Mouse (Mus musculus) MEL (cell line): ENCODE data around the gene Tsfm. TPM values are rescaled to one million over a fixed set of nuclear protein-coding genes. Genes with fewer than 3 reads are reported as not detected.

ENCODE experiments used
- DNase-seq: peaks from one replicate; pipeline ENCODE4 v3.0.0; 2011; ENCODE audit warnings: low read depth, low spot score
- H3K27ac ChIP-seq: 2 replicates; pipeline ENCODE4 v1.5.1; 2012; ENCODE audit warnings: low read depth, mild to moderate bottlenecking, control low read depth, low read length, moderate library complexity; ENCODE audit not compliant: control insufficient read depth
- H3K27me3 ChIP-seq, 2 experiments: fragments of 150-350 bp in 1 of 2; sonication (generic) in 1 of 2; 2 replicates each; pipeline ENCODE4 v1.6.1; 2012; ENCODE audit warnings: low read length in 2 of 2, mild to moderate bottlenecking in 2 of 2, improper control_type of control experiment in 1 of 2, moderate library complexity in 1 of 2; ENCODE audit not compliant: insufficient read depth in 2 of 2, control insufficient read depth in 1 of 2
- H3K36me3 ChIP-seq, 2 experiments: 2 replicates each; pipeline ENCODE4 v1.6.1; 2012 to 2014; ENCODE audit warnings: low read length in 2 of 2, improper control_type of control experiment in 1 of 2, inconsistent platforms in 1 of 2, mild to moderate bottlenecking in 1 of 2; ENCODE audit not compliant: insufficient read depth in 2 of 2, control insufficient read depth in 1 of 2
- H3K4me1 ChIP-seq, 2 experiments: fragments of 150-350 bp in 1 of 2; sonication (generic) in 1 of 2; 2 replicates each; pipeline ENCODE4 v1.6.1; 2012; ENCODE audit warnings: low read length in 2 of 2, improper control_type of control experiment in 1 of 2, mild to moderate bottlenecking in 1 of 2; ENCODE audit not compliant: insufficient read depth in 2 of 2, control insufficient read depth in 1 of 2
- H3K4me3 ChIP-seq, 2 experiments: fragments of 150-350 bp in 1 of 2; sonication (generic) in 1 of 2; 2 replicates each; pipeline ENCODE4 v1.5.1; 2012; ENCODE audit warnings: low read depth in 2 of 2, low read length in 2 of 2, mild to moderate bottlenecking in 2 of 2, moderate library complexity in 2 of 2, control low read depth in 1 of 2, improper control_type of control experiment in 1 of 2; ENCODE audit not compliant: control insufficient read depth in 1 of 2, insufficient read depth in 1 of 2
- H3K79me2 ChIP-seq: 2 replicates; pipeline ENCODE4 v1.6.1; 2012; ENCODE audit warnings: mild to moderate bottlenecking, low read length, moderate library complexity; ENCODE audit not compliant: control insufficient read depth, poor library complexity, insufficient read depth
- H3K9ac ChIP-seq: 2 replicates; pipeline ENCODE4 v1.6.1; 2012; ENCODE audit warnings: low read depth, mild to moderate bottlenecking, control low read depth, low read length, moderate library complexity; ENCODE audit not compliant: control insufficient read depth, poor library complexity, severe bottlenecking
- H3K9me3 ChIP-seq: fragments of 150-350 bp; sonication (generic); replicated peaks from 2 replicates; pipeline ENCODE4 v1.6.1; 2012; ENCODE audit warnings: mild to moderate bottlenecking, low read length, improper control_type of control experiment, moderate library complexity; ENCODE audit not compliant: insufficient read depth
- CHD1 ChIP-seq: IDR thresholded peaks from 2 replicates; pipeline ENCODE4 v1.6.1; 2012; ENCODE audit warnings: low read depth, mild to moderate bottlenecking, inconsistent platforms, low read length, improper control_type of control experiment
- CHD2 ChIP-seq: IDR thresholded peaks from 2 replicates; pipeline ENCODE4 v1.6.1; 2011; ENCODE audit warnings: low read length, improper control_type of control experiment
- E2F4 ChIP-seq: IDR thresholded peaks from 2 replicates; pipeline ENCODE4 v1.6.1; 2011; ENCODE audit warnings: low read depth, low read length, improper control_type of control experiment, borderline replicate concordance
- ELF1 ChIP-seq: IDR thresholded peaks from 2 replicates; pipeline ENCODE4 v1.6.1; 2014; ENCODE audit warnings: low read depth, mild to moderate bottlenecking, inconsistent platforms, low read length, improper control_type of control experiment, moderate library complexity
- EP300 ChIP-seq, 2 experiments: IDR thresholded peaks; 2 replicates each; pipeline ENCODE4 v1.6.1; 2011; ENCODE audit warnings: improper control_type of control experiment in 2 of 2, low read length in 2 of 2, low read depth in 1 of 2, mild to moderate bottlenecking in 1 of 2
- JUND ChIP-seq: IDR thresholded peaks from 2 replicates; pipeline ENCODE4 v1.6.1; 2011; ENCODE audit warnings: low read depth, mild to moderate bottlenecking, improper control_type of control experiment, low read length
- MAFK ChIP-seq: IDR thresholded peaks from 2 replicates; pipeline ENCODE4 v1.6.1; 2011; ENCODE audit warnings: low read depth, mild to moderate bottlenecking, low read length, improper control_type of control experiment, borderline replicate concordance
- MAZ ChIP-seq: IDR thresholded peaks from 2 replicates; pipeline ENCODE4 v1.6.1; 2012; ENCODE audit warnings: low read depth, mild to moderate bottlenecking, inconsistent platforms, low read length, improper control_type of control experiment
- MEF2A ChIP-seq: IDR thresholded peaks from 2 replicates; pipeline ENCODE4 v1.6.1; 2014; ENCODE audit warnings: low read depth, mild to moderate bottlenecking, inconsistent platforms, low read length, improper control_type of control experiment; ENCODE audit not compliant: poor library complexity, insufficient replicate concordance, severe bottlenecking; ENCODE audit errors: extremely low read depth
- MYB ChIP-seq: IDR thresholded peaks from 2 replicates; pipeline ENCODE4 v1.6.1; 2011; ENCODE audit warnings: mild to moderate bottlenecking, low read depth, low read length, improper control_type of control experiment
- MYC ChIP-seq: IDR thresholded peaks from 2 replicates; pipeline ENCODE4 v1.6.1; 2011; ENCODE audit warnings: low read depth, mild to moderate bottlenecking, low read length, improper control_type of control experiment, moderate library complexity
- NELFE ChIP-seq: IDR thresholded peaks from 2 replicates; pipeline ENCODE4 v1.6.1; 2011; ENCODE audit warnings: low read depth, low read length, improper control_type of control experiment
- NRF1 ChIP-seq: IDR thresholded peaks from 2 replicates; pipeline ENCODE4 v1.6.1; 2014; ENCODE audit warnings: low read depth, mild to moderate bottlenecking, inconsistent platforms, low read length, improper control_type of control experiment, moderate library complexity; ENCODE audit not compliant: poor library complexity, insufficient read depth, severe bottlenecking
- POLR2A ChIP-seq, 2 experiments: IDR thresholded peaks; 2 replicates each; pipeline ENCODE4 v1.6.1; 2011 to 2012; ENCODE audit warnings: low read length in 2 of 2, mild to moderate bottlenecking in 2 of 2, control low read depth in 1 of 2, improper control_type of control experiment in 1 of 2, low read depth in 1 of 2, moderate library complexity in 1 of 2; ENCODE audit not compliant: control insufficient read depth in 1 of 2, insufficient read depth in 1 of 2, poor library complexity in 1 of 2
- POLR2AphosphoS2 ChIP-seq: IDR thresholded peaks from 2 replicates; pipeline ENCODE4 v1.6.1; 2011; ENCODE audit warnings: low read length, improper control_type of control experiment
- POLR2AphosphoS5 ChIP-seq: IDR thresholded peaks from 2 replicates; pipeline ENCODE4 v1.6.1; 2012; ENCODE audit warnings: low read depth, borderline replicate concordance, mild to moderate bottlenecking, inconsistent platforms, low read length, moderate library complexity, mixed read lengths
- RCOR1 ChIP-seq: IDR thresholded peaks from 2 replicates; pipeline ENCODE4 v1.6.1; 2012; ENCODE audit warnings: low read depth, mild to moderate bottlenecking, inconsistent platforms, low read length, improper control_type of control experiment
- SMC3 ChIP-seq: IDR thresholded peaks from 2 replicates; pipeline ENCODE4 v1.6.1; 2011; ENCODE audit warnings: low read depth, low read length, improper control_type of control experiment
- TAL1 ChIP-seq: IDR thresholded peaks from 2 replicates; pipeline ENCODE4 v1.6.1; 2012; ENCODE audit warnings: mild to moderate bottlenecking, inconsistent platforms, low read length, moderate library complexity, mixed read lengths
- TBP ChIP-seq: IDR thresholded peaks from 2 replicates; pipeline ENCODE4 v1.8.0; 2011; ENCODE audit warnings: low read depth, low read length, improper control_type of control experiment
- USF2 ChIP-seq, 2 experiments: IDR thresholded peaks; 2 replicates each; pipeline ENCODE4 v1.6.1; 2011 to 2012; ENCODE audit warnings: improper control_type of control experiment in 2 of 2, low read length in 2 of 2, borderline replicate concordance in 1 of 2, inconsistent platforms in 1 of 2, low read depth in 1 of 2, mild to moderate bottlenecking in 1 of 2; ENCODE audit not compliant: insufficient read depth in 1 of 2
- ZC3H11A ChIP-seq: IDR thresholded peaks from 2 replicates; pipeline ENCODE4 v1.6.1; 2012; ENCODE audit warnings: low read depth, mild to moderate bottlenecking, inconsistent platforms, low read length, improper control_type of control experiment
- ZNF384 ChIP-seq: IDR thresholded peaks from 2 replicates; pipeline ENCODE4 v1.6.1; 2012; ENCODE audit warnings: low read depth, mild to moderate bottlenecking, inconsistent platforms, low read length, improper control_type of control experiment
- polyA plus RNA-seq, 2 experiments: library from polyadenylated mRNA; stranded (reverse) in 1 of 2; unstranded in 1 of 2; fragments of >175 nt in 1 of 2; fragments of >200 nt in 1 of 2; gene quantifications; 2 replicates each; pipeline versions ENCODE4 v1.2.1 to v1.2.4; 2012; ENCODE audit warnings: low replicate concordance in 2 of 2, low read depth in 1 of 2; ENCODE audit not compliant: insufficient read length in 2 of 2, insufficient read depth in 1 of 2, missing spikeins in 1 of 2
- total RNA-seq: library from RNA; depleted of rRNA; stranded (reverse); fragments of 300-350 nt; gene quantifications from 2 replicates; pipeline ENCODE4 v1.2.3, GENCODE M21; 2012

Tsfm gene
- total and polyA plus RNA-seq, 3 experiments: 84.7 to 90.0 TPM; not detected in 1

DNA sequence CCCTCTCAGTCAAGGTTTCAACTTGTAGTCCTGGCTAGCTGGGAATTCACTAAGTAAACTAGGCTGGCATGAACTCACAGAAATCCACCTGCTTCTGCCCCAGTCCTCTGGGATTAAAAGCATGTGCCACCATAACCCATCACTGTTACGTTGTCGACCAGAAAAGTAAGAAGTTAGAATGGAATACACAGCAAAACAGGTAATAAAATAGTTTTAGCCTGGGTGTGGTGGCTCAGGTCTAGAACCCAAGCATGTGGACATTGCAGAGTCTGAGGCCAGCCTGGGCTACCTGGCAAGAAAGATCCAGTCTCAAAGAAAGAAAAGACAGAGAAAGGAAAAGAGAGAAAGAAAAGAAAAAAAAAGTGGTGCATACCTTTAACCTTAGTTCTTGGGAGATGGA, 30.9 kb upstream of the Tsfm start:
- Histone ChIP-seq H3K36me3 (peaks cover 12 to 20% of the 10 kb centered on the region in 2 experiments), H3K4me3 (no peak overlapping the region), H3K9me3 (no peaks in the 10 kb centered on the region), H3K27me3 (no peaks in the 10 kb centered on the region), H3K9ac (no peak overlapping the region), H3K27ac (no peak overlapping the region), H3K4me1 (peaks cover 3 to 21% of the 10 kb centered on the region in 2 experiments; a peak in 3 of 4 replicates), H3K79me2 (peaks cover 21% of the 10 kb centered on the region)
- no peak for DNase-seq
- TF ChIP-seq MYC (no peak), MAFK (no peak), ELF1 (no peak), MYB (no peak)

- no peak for TF ChIP-seq MEF2A
- no peak for TF ChIP-seq POLR2AphosphoS2
- TF ChIP-seq CHD2: no peak
- no peak for TF ChIP-seq RCOR1
- TF ChIP-seq EP300 (IDR thresholded peaks at IDR 0.05; ENCODE audit: low read depth in 1 of 2, low read length in 2 of 2): no peak
- TF ChIP-seq CHD1: no peak
- TF ChIP-seq POLR2A (IDR thresholded peaks at IDR 0.05; ENCODE audit: control insufficient read depth in 1 of 2, insufficient read depth in 1 of 2, low read depth in 1 of 2, low read length in 2 of 2, poor library complexity in 1 of 2): no peak
- no peak for TF ChIP-seq SMC3
- Histone ChIP-seq H3K4me1 (peaks cover 3 to 21% of the 10 kb centered on the region in 2 experiments; a peak in 3 of 4 replicates), H3K27ac (no peak overlapping the region), H3K9me3 (no peaks in the 10 kb centered on the region), H3K79me2 (peaks cover 21% of the 10 kb centered on the region), H3K27me3 (no peaks in the 10 kb centered on the region), H3K4me3 (no peak overlapping the region), H3K9ac (no peak overlapping the region), H3K36me3 (peaks cover 12 to 20% of the 10 kb centered on the region in 2 experiments)
- no peak for DNase-seq
Observed at GRCm38 (mm10) chr10:127061085-127061484, 30.4 kb upstream of the Tsfm start.

- Histone ChIP-seq H3K27me3 (no peaks in the 10 kb centered on the region), H3K9ac (peak within 1 kb of the TSS; percentile 61), H3K79me2 (peaks cover 18% of the 10 kb centered on the region), H3K27ac (no peak within 1 kb of the TSS), H3K36me3 (peaks cover 6 to 13% of the 10 kb centered on the region in 2 experiments), H3K9me3 (no peaks in the 10 kb centered on the region), H3K4me3 (peak within 1 kb of the TSS; percentile 35 to 63), H3K4me1 (peaks cover 3 to 18% of the 10 kb centered on the region in 2 experiments; a peak in 3 of 4 replicates)
- peak; percentile 73 for DNase-seq
- TF ChIP-seq MAFK (no peak), MEF2A (no peak), RCOR1 (no peak), TAL1 (no peak), POLR2AphosphoS5 (no peak), MAZ (peak; percentile 86; the same call in 1 of the 2 replicates), NRF1 (peak; percentile 77), ZC3H11A (no peak), USF2 (IDR thresholded peaks at IDR 0.05; ENCODE audit: borderline replicate concordance in 1 of 2, insufficient read depth in 1 of 2, low read depth in 1 of 2, low read length in 2 of 2) (no peak), TBP (no peak), E2F4 (no peak), POLR2A (IDR thresholded peaks at IDR 0.05; ENCODE audit: control insufficient read depth in 1 of 2, insufficient read depth in 1 of 2, low read depth in 1 of 2, low read length in 2 of 2, poor library complexity in 1 of 2) (no peak), JUND (no peak), ZNF384 (no peak), NELFE (no peak)
Observed at GRCm38 (mm10) chr10:127059968-127060916, 29.6 kb upstream of the Tsfm start, which contains the start of gene March9. March9 (minus strand) TSS chr10:127060184.
